Mouse (Mus musculus) layer of hippocampus, adult 9-11 months (tissue): ENCODE data around the gene Rpl27.
"Not testable (repeated sequence)": the region's sequence is repeated elsewhere in the genome, so short reads cannot be mapped to it uniquely, and the experiment has no call there.

Source experiments
- DNase-seq: peaks from one replicate; pipeline ENCODE4 v3.0.0; 2022

Gene Rpl27

GRCm38 (mm10) chr11:101448274-101448746 is 6.2 kb downstream of the Rpl27 start, which contains the start of gene Ifi35:
Ifi35 (plus strand) TSS chr11:101448407.
- peak; percentile 48 for DNase-seq

GRCm38 (mm10) chr11:101448899-101449298 is 6.8 kb downstream of the Rpl27 start:
- DNase-seq = no peak

GRCm38 (mm10) chr11:101449596-101449995 is 7.5 kb downstream of the Rpl27 start:
- DNase-seq = not testable (repeated sequence)

- no peak for DNase-seq
These were observed 8.3 kb downstream of the Rpl27 start for GRCm38 (mm10) chr11:101450394-101450793.

- no peak for DNase-seq
These were observed 9.4 kb downstream of the Rpl27 start for GRCm38 (mm10) chr11:101451536-101451935.

- DNase-seq = no peak
These were observed 10.1 kb downstream of the Rpl27 start for GRCm38 (mm10) chr11:101452093-101452774.

- DNase-seq = no peak
These were observed 12.6 kb downstream of the Rpl27 start for GRCm38 (mm10) chr11:101454702-101455101.

- DNase-seq = no peak
These were observed 13.5 kb downstream of the Rpl27 start for GRCm38 (mm10) chr11:101455627-101456026.

GRCm38 (mm10) chr11:101457631-101458030 is 15.5 kb downstream of the Rpl27 start:
- DNase-seq = no peak

GRCm38 (mm10) chr11:101458217-101458616 is 16.1 kb downstream of the Rpl27 start:
- no peak for DNase-seq

GRCm38 (mm10) chr11:101459716-101460115 is 17.6 kb downstream of the Rpl27 start:
- DNase-seq = no peak

- DNase-seq = no peak
These were observed 18.2 kb downstream of the Rpl27 start for GRCm38 (mm10) chr11:101460321-101460720.

GRCm38 (mm10) chr11:101462141-101462540 is 20.0 kb downstream of the Rpl27 start:
- no peak for DNase-seq

GRCm38 (mm10) chr11:101462583-101463440 is 20.7 kb downstream of the Rpl27 start:
- no peak for DNase-seq

GRCm38 (mm10) chr11:101464211-101465100 is 22.4 kb downstream of the Rpl27 start, which contains the start of gene Rnd2:
Rnd2 (plus strand) TSS chr11:101464999.
- DNase-seq = no peak

GRCm38 (mm10) chr11:101465101-101465868 is 23.2 kb downstream of the Rpl27 start:
- peak; percentile 52 for DNase-seq

GRCm38 (mm10) chr11:101465869-101466551 is 23.9 kb downstream of the Rpl27 start, which contains the start of gene Vat1:
Vat1 (minus strand) TSS chr11:101466230.
- peak; percentile 68 for DNase-seq

GRCm38 (mm10) chr11:101466552-101466950 is 24.5 kb downstream of the Rpl27 start:
- DNase-seq = not testable (repeated sequence)

GRCm38 (mm10) chr11:101467477-101468262 is 25.6 kb downstream of the Rpl27 start:
- DNase-seq = peak; percentile 79

GRCm38 (mm10) chr11:101468263-101468688 is 26.2 kb downstream of the Rpl27 start:
- no peak for DNase-seq
